Mouse (Mus musculus) adrenal gland, postnatal 4 days (tissue): ENCODE measurements at regions not wholly inside any gene's neighbourhood (a gene's known extent, or its start where the extent isn't known, plus 50 kb on each side); places are given as distances from the start of the nearest gene placed in this dataset.

Source experiments
- DNase-seq, 2 experiments: peaks; one replicate each; pipeline ENCODE4 v3.0.0; 2021 to 2022; ENCODE audit warnings: low spot score in 2 of 2, mixed read lengths in 2 of 2

- DNase-seq = no peak
Measured at GRCm38 (mm10) chr5:53381492-53382199, 84.3 kb upstream of the Rbpj start.

- DNase-seq = no peak
Measured at GRCm38 (mm10) chr5:53384026-53384425, 81.9 kb upstream of the Rbpj start.

GRCm38 (mm10) chr5:53385513-53386148, 80.3 kb upstream of the Rbpj start:
- DNase-seq = no peak

- DNase-seq = no peak
Measured at GRCm38 (mm10) chr5:53393571-53393970, 72.4 kb upstream of the Rbpj start.

GRCm38 (mm10) chr5:53394560-53394959, 71.4 kb upstream of the Rbpj start:
- DNase-seq = no peak

- no peak for DNase-seq
Measured at GRCm38 (mm10) chr5:53398428-53399058, 67.4 kb upstream of the Rbpj start.

- no peak for DNase-seq
Measured at GRCm38 (mm10) chr5:53401093-53401492, 64.9 kb upstream of the Rbpj start.

- no peak for DNase-seq
Measured at GRCm38 (mm10) chr5:53402022-53402421, 63.9 kb upstream of the Rbpj start.

GRCm38 (mm10) chr5:53402619-53403151, 63.3 kb upstream of the Rbpj start:
- DNase-seq = no peak

GRCm38 (mm10) chr5:53405929-53406328, 60.0 kb upstream of the Rbpj start:
- no peak for DNase-seq

- DNase-seq = no peak
Measured at GRCm38 (mm10) chr5:53407646-53408045, 58.3 kb upstream of the Rbpj start.

GRCm38 (mm10) chr5:53408235-53408634, 57.7 kb upstream of the Rbpj start:
- DNase-seq = no peak

GRCm38 (mm10) chr5:53409740-53410139, 56.2 kb upstream of the Rbpj start:
- no peak for DNase-seq

GRCm38 (mm10) chr5:53412391-53413075, 53.4 kb upstream of the Rbpj start:
- no peak for DNase-seq

- DNase-seq = no peak
Measured at GRCm38 (mm10) chr5:53413677-53414076, 52.3 kb upstream of the Rbpj start.

GRCm38 (mm10) chr5:53415472-53415871, 50.5 kb upstream of the Rbpj start:
- no peak for DNase-seq
